Mouse (Mus musculus) MEL (cell line): ENCODE results near the gene Tph2. TPM values are rescaled to one million over a fixed set of nuclear protein-coding genes. Genes with fewer than 3 reads are reported as not detected.

Experiments used
- DNase-seq: peaks from one replicate; pipeline ENCODE4 v3.0.0; 2011; ENCODE audit warnings: low read depth, low spot score
- H3K27ac ChIP-seq: 2 replicates; pipeline ENCODE4 v1.5.1; 2012; ENCODE audit warnings: low read depth, mild to moderate bottlenecking, control low read depth, low read length, moderate library complexity; ENCODE audit not compliant: control insufficient read depth
- H3K27me3 ChIP-seq, 2 experiments: fragments of 150-350 bp in 1 of 2; sonication (generic) in 1 of 2; 2 replicates each; pipeline ENCODE4 v1.6.1; 2012; ENCODE audit warnings: low read length in 2 of 2, mild to moderate bottlenecking in 2 of 2, improper control_type of control experiment in 1 of 2, moderate library complexity in 1 of 2; ENCODE audit not compliant: insufficient read depth in 2 of 2, control insufficient read depth in 1 of 2
- H3K36me3 ChIP-seq, 2 experiments: 2 replicates each; pipeline ENCODE4 v1.6.1; 2012 to 2014; ENCODE audit warnings: low read length in 2 of 2, improper control_type of control experiment in 1 of 2, inconsistent platforms in 1 of 2, mild to moderate bottlenecking in 1 of 2; ENCODE audit not compliant: insufficient read depth in 2 of 2, control insufficient read depth in 1 of 2
- H3K4me1 ChIP-seq, 2 experiments: fragments of 150-350 bp in 1 of 2; sonication (generic) in 1 of 2; 2 replicates each; pipeline ENCODE4 v1.6.1; 2012; ENCODE audit warnings: low read length in 2 of 2, improper control_type of control experiment in 1 of 2, mild to moderate bottlenecking in 1 of 2; ENCODE audit not compliant: insufficient read depth in 2 of 2, control insufficient read depth in 1 of 2
- H3K4me3 ChIP-seq, 2 experiments: fragments of 150-350 bp in 1 of 2; sonication (generic) in 1 of 2; 2 replicates each; pipeline ENCODE4 v1.5.1; 2012; ENCODE audit warnings: low read depth in 2 of 2, low read length in 2 of 2, mild to moderate bottlenecking in 2 of 2, moderate library complexity in 2 of 2, control low read depth in 1 of 2, improper control_type of control experiment in 1 of 2; ENCODE audit not compliant: control insufficient read depth in 1 of 2, insufficient read depth in 1 of 2
- H3K79me2 ChIP-seq: 2 replicates; pipeline ENCODE4 v1.6.1; 2012; ENCODE audit warnings: mild to moderate bottlenecking, low read length, moderate library complexity; ENCODE audit not compliant: control insufficient read depth, poor library complexity, insufficient read depth
- H3K9ac ChIP-seq: 2 replicates; pipeline ENCODE4 v1.6.1; 2012; ENCODE audit warnings: low read depth, mild to moderate bottlenecking, control low read depth, low read length, moderate library complexity; ENCODE audit not compliant: control insufficient read depth, poor library complexity, severe bottlenecking
- H3K9me3 ChIP-seq: fragments of 150-350 bp; sonication (generic); replicated peaks from 2 replicates; pipeline ENCODE4 v1.6.1; 2012; ENCODE audit warnings: mild to moderate bottlenecking, low read length, improper control_type of control experiment, moderate library complexity; ENCODE audit not compliant: insufficient read depth
- BHLHE40 ChIP-seq: IDR thresholded peaks from 2 replicates; pipeline ENCODE4 v1.6.1; 2012; ENCODE audit warnings: low read depth, mild to moderate bottlenecking, inconsistent platforms, low read length, improper control_type of control experiment, borderline replicate concordance
- CTCF ChIP-seq, 3 experiments: IDR thresholded peaks in 2 of 3; conservative IDR thresholded peaks in 1 of 3; 2 replicates each; pipeline ENCODE4 v1.5.1; 2011 to 2012; ENCODE audit warnings: low read length in 3 of 3, low read depth in 2 of 3, mild to moderate bottlenecking in 2 of 3, improper control_type of control experiment in 1 of 3, inconsistent platforms in 1 of 3, mixed read lengths in 1 of 3, moderate library complexity in 1 of 3; ENCODE audit not compliant: control insufficient read depth in 1 of 3, insufficient read depth in 1 of 3, poor library complexity in 1 of 3, severe bottlenecking in 1 of 3
- E2F4 ChIP-seq: IDR thresholded peaks from 2 replicates; pipeline ENCODE4 v1.6.1; 2011; ENCODE audit warnings: low read depth, low read length, improper control_type of control experiment, borderline replicate concordance
- ETS1 ChIP-seq: IDR thresholded peaks from 2 replicates; pipeline ENCODE4 v1.6.1; 2012; ENCODE audit warnings: low read depth, mild to moderate bottlenecking, inconsistent platforms, low read length, improper control_type of control experiment, moderate library complexity
- HCFC1 ChIP-seq: IDR thresholded peaks from 2 replicates; pipeline ENCODE4 v1.6.1; 2012; ENCODE audit warnings: low read depth, mild to moderate bottlenecking, inconsistent platforms, low read length, improper control_type of control experiment, moderate library complexity
- MAFK ChIP-seq: IDR thresholded peaks from 2 replicates; pipeline ENCODE4 v1.6.1; 2011; ENCODE audit warnings: low read depth, mild to moderate bottlenecking, low read length, improper control_type of control experiment, borderline replicate concordance
- MAX ChIP-seq: IDR thresholded peaks from 2 replicates; pipeline ENCODE4 v1.6.1; 2011; ENCODE audit warnings: low read length, improper control_type of control experiment
- MAZ ChIP-seq: IDR thresholded peaks from 2 replicates; pipeline ENCODE4 v1.6.1; 2012; ENCODE audit warnings: low read depth, mild to moderate bottlenecking, inconsistent platforms, low read length, improper control_type of control experiment
- MEF2A ChIP-seq: IDR thresholded peaks from 2 replicates; pipeline ENCODE4 v1.6.1; 2014; ENCODE audit warnings: low read depth, mild to moderate bottlenecking, inconsistent platforms, low read length, improper control_type of control experiment; ENCODE audit not compliant: poor library complexity, insufficient replicate concordance, severe bottlenecking; ENCODE audit errors: extremely low read depth
- MXI1 ChIP-seq: IDR thresholded peaks from 2 replicates; pipeline ENCODE4 v1.6.1; 2011; ENCODE audit warnings: mild to moderate bottlenecking, low read depth, low read length, improper control_type of control experiment
- NELFE ChIP-seq: IDR thresholded peaks from 2 replicates; pipeline ENCODE4 v1.6.1; 2011; ENCODE audit warnings: low read depth, low read length, improper control_type of control experiment
- POLR2AphosphoS2 ChIP-seq: IDR thresholded peaks from 2 replicates; pipeline ENCODE4 v1.6.1; 2011; ENCODE audit warnings: low read length, improper control_type of control experiment
- RAD21 ChIP-seq: IDR thresholded peaks from 2 replicates; pipeline ENCODE4 v1.6.1; 2011; ENCODE audit warnings: mild to moderate bottlenecking, low read depth, low read length, improper control_type of control experiment
- SIN3A ChIP-seq: IDR thresholded peaks from 2 replicates; pipeline ENCODE4 v1.6.1; 2012; ENCODE audit warnings: low read length, improper control_type of control experiment, inconsistent platforms
- TAL1 ChIP-seq: IDR thresholded peaks from 2 replicates; pipeline ENCODE4 v1.6.1; 2012; ENCODE audit warnings: mild to moderate bottlenecking, inconsistent platforms, low read length, moderate library complexity, mixed read lengths
- TBP ChIP-seq: IDR thresholded peaks from 2 replicates; pipeline ENCODE4 v1.8.0; 2011; ENCODE audit warnings: low read depth, low read length, improper control_type of control experiment
- ZKSCAN1 ChIP-seq: IDR thresholded peaks from 2 replicates; pipeline ENCODE4 v1.6.1; 2012; ENCODE audit warnings: low read depth, mild to moderate bottlenecking, inconsistent platforms, low read length, improper control_type of control experiment, moderate library complexity
- ZNF384 ChIP-seq: IDR thresholded peaks from 2 replicates; pipeline ENCODE4 v1.6.1; 2012; ENCODE audit warnings: low read depth, mild to moderate bottlenecking, inconsistent platforms, low read length, improper control_type of control experiment
- polyA plus RNA-seq, 2 experiments: library from polyadenylated mRNA; stranded (reverse) in 1 of 2; unstranded in 1 of 2; fragments of >175 nt in 1 of 2; fragments of >200 nt in 1 of 2; gene quantifications; 2 replicates each; pipeline versions ENCODE4 v1.2.1 to v1.2.4; 2012; ENCODE audit warnings: low replicate concordance in 2 of 2, low read depth in 1 of 2; ENCODE audit not compliant: insufficient read length in 2 of 2, insufficient read depth in 1 of 2, missing spikeins in 1 of 2
- total RNA-seq: library from RNA; depleted of rRNA; stranded (reverse); fragments of 300-350 nt; gene quantifications from 2 replicates; pipeline ENCODE4 v1.2.3, GENCODE M21; 2012

Tph2 gene
- total and polyA plus RNA-seq, 3 experiments, result not detected

DNA sequence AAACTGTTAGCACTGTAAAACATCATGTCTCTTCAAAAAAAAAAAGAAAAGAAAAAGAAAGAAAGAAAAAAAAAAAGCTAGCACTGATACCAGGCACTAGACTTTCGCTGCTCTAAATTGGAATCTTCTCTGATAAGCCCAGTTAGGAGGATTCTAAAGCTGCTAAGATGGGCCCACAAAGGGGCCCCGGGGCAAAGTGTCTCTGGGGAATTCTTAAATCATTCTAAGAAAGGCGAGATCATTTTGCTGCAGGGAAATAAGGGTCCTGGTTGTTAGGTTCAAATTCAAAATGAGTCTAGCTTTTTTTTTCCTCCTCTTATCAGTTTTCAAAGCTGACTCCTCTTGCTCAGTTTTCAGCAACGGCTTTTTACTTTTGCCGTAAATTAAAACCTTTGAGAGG is 59.3 kb downstream of the Tph2 start:
- no peak for TF ChIP-seq ZNF384
- no peak for TF ChIP-seq SIN3A
- no peak for TF ChIP-seq POLR2AphosphoS2
- no peak for TF ChIP-seq MXI1
- TF ChIP-seq NELFE, result no peak
- no peak for TF ChIP-seq MEF2A
- no peak for TF ChIP-seq ETS1
- TF ChIP-seq TAL1, result no peak
- no peak for TF ChIP-seq E2F4
- TF ChIP-seq HCFC1, result no peak
- no peak for TF ChIP-seq TBP
- TF ChIP-seq MAX, result no peak
- TF ChIP-seq RAD21, result no peak
- no peak for TF ChIP-seq BHLHE40
- no peak for TF ChIP-seq CTCF (IDR thresholded peaks at IDR 0.05 in 2 of 3, conservative IDR thresholded peaks at IDR 0.05 in 1 of 3; ENCODE audit: control insufficient read depth in 1 of 3, insufficient read depth in 1 of 3, low read depth in 2 of 3, low read length in 3 of 3, poor library complexity in 1 of 3, severe bottlenecking in 1 of 3)
- TF ChIP-seq, all 39 proteins: peak for 0
- Histone ChIP-seq H3K9me3 (no peaks in the 10 kb centered on the region), H3K36me3 (no peaks in the 10 kb centered on the region), H3K9ac (no peak overlapping the region), H3K79me2 (no peaks in the 10 kb centered on the region), H3K4me1 (no peaks in the 10 kb centered on the region), H3K27ac (no peak overlapping the region), H3K4me3 (no peak overlapping the region), H3K27me3 (no peaks in the 10 kb centered on the region)
- DNase-seq, result no peak

DNA sequence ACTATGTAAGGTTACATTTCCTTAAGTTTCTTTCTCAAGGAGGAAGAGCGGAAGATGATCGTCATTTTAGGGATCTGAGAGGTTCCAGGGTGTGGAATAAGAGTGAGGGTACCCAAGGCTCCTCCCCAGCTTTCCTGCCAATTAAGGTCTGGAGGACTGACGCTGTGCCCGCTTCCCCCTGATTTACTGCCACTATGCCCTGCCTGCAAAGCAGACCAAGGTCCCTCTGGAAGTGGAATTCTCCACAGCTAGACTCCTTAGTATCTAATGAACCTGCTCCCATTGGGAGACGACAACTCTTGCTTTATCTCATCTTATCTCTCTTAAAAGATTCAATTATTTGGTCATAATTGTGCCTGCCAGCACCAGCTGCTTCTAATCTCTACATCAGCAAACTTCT is 59.8 kb downstream of the Tph2 start:
- no peaks in the 10 kb centered on the region for H3K27me3 ChIP-seq
- no peak for TF ChIP-seq MAFK
- TF ChIP-seq MAZ, result no peak
- no peak for TF ChIP-seq ZKSCAN1
- TF ChIP-seq ZNF384, result no peak
- TF ChIP-seq HCFC1, result no peak
- H3K27ac ChIP-seq, result no peak overlapping the region
- no peak overlapping the region for H3K4me3 ChIP-seq
- no peaks in the 10 kb centered on the region for H3K9me3 ChIP-seq
- H3K9ac ChIP-seq, result no peak overlapping the region
- DNase-seq, result no peak
- no peaks in the 10 kb centered on the region for H3K79me2 ChIP-seq
- no peaks in the 10 kb centered on the region for H3K4me1 ChIP-seq
- no peaks in the 10 kb centered on the region for H3K36me3 ChIP-seq
